Mouse (Mus musculus) small intestine, adult 2 months (tissue): ENCODE measurements around the gene Tfb2m.

Experiments
- CTCF ChIP-seq: fragments of 200-500 bp; IDR thresholded peaks from 2 replicates; pipeline ENCODE4 v1.5.1; 2012; ENCODE audit warnings: low read depth, mild to moderate bottlenecking, control low read depth, inconsistent platforms, low read length, moderate library complexity, mixed read lengths; ENCODE audit not compliant: insufficient replicate concordance, insufficient read length; ENCODE audit errors: extremely low read depth
- POLR2A ChIP-seq: fragments of 200-500 bp; IDR thresholded peaks from 2 replicates; pipeline ENCODE4 v1.6.1; 2012; ENCODE audit warnings: low read depth, mild to moderate bottlenecking, control low read depth, inconsistent platforms, low read length, moderate library complexity

- no peak for TF ChIP-seq POLR2A
- TF ChIP-seq CTCF = no peak
These were observed 35.3 kb downstream of the Tfb2m start for GRCm38 (mm10) chr1:179510546-179511340.
